Mouse (Mus musculus): ENCODE results near the gene Bcat2. TPM values are rescaled to one million over a fixed set of nuclear protein-coding genes. Genes with fewer than 3 reads are reported as not detected.

Gene Bcat2
- total RNA-seq, 1 experiment from 2014 or later, result 244 TPM

DNA sequence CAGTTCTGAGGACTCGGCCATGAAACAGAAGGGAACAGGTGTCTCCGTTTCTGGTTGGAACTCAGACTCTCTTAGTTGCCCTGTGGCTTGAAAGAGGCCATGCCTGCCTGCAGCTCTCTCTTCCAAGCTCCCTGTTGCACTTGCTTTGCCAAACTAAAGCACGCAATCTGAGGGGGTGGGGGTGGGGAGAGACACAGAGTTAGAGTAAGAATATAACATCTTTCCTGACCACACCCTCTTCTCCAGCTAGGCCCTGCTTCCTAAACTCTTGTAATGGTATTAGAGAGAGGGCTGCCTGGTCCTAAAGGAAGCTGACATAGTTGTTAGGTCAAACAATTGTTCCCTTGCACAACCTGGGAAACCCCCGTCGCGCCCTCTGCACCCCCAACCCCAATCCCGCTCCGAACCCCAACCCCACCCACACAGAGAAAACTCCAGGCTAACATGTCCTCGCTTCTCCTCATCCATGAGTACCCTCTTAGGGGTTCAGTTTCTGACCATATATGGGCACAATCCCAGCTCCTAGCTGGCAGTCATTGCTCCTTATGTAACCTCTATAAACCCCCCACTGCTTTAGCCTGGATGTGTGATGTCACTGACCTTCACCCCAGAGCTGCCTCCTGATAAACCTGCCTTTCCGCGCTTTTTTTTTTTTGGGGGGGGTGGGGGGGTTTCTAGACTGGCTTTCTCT, 19.0 kb upstream of the Bcat2 start:
- DNase-seq, result no peak

GRCm38 (mm10) chr7:45551512-45551883, 18.5 kb upstream of the Bcat2 start:
- no peak for DNase-seq

DNA sequence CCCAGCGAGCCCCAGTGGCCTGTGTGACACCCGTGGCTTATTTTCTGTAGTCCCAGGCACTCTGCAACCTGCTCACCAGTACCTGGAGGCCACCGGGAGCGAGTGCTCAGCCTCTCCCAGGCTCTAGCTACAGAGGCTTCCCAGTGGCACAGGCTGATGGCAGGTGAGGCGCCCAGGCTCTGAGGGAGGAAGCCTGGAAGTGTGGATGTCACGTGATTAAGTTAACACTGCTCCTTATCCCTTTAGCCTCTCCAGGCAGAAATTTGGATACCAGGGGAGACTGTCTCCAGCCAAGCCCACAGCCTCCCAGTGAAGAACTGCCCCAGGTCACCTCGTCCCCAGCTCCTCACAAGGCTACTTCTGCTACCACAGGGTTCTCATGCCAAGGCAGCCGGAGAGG, 16.4 kb upstream of the Bcat2 start:
- no peak for DNase-seq

- no peak for DNase-seq
Measured at GRCm38 (mm10) chr7:45553990-45554389, 16.0 kb upstream of the Bcat2 start.

DNA sequence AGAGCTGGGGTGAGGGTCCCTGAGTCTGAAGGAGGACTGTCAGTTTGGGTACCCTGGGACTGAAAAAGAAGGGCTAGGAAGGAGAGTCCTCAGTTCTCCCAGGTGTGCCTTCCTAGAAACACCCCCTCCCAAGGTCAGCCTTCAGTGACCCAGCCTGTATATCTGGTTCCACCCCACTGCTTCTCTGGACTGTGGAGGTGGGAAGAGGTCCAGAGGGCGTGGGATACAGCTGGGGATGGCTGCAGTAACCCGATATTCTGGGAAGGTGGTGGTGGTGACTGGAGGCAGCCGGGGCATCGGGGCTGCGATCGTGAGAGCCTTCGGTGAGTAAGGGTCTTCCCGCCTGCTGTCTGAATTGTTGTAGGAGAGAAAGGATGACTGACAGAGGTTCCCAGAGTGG, 15.2 kb upstream of the Bcat2 start, which contains the start of gene Hsd17b14:
Gene Hsd17b14 (plus strand): TSS at position 150 of the 400 bp plus-strand sequence.
- DNase-seq, result no peak

DNA sequence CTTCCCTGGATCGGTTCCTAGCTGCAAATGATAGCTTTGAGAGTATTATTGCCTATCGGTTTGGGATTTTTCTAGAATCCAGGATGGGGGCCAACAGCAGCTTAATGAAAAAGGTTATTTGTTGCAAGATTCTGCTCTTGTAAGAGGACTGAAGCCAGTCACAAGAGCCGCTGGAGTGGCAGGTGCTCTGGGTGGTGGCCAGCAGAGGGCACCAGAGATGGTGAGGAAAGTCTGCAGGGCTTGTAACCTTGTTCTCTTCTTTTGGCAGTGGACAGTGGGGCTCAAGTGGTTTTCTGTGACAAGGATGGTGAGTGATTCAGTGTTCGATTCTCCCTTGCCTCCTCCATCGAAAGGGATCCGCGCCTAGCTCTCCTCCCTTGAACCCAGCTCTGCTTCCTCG, 14.2 kb upstream of the Bcat2 start:
- peak; percentile 84 for DNase-seq

DNA sequence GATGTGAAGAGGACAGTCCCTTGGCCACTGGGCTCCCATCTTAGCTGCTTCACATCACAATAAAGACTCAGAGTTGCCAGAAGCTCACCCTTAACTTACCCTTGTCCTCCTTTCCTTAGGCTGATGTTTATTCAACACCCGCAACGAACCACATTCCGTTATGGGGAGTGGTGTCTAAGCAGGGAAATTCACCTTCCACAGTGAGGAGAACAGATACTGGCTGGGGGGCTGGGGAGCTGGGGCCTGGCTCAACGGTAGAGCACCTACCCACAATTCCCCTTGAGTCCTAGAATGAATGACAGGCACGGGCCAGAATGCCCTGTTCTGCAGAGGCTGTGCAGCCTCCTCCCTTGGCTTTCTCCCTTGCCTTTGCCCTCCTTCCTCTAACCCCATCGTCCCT, 11.0 kb upstream of the Bcat2 start:
- DNase-seq, result no peak

GRCm38 (mm10) chr7:45560241-45560640, 9.7 kb upstream of the Bcat2 start:
- no peak for DNase-seq

- DNase-seq, result peak; percentile 75
Measured at GRCm38 (mm10) chr7:45560843-45561623, 8.9 kb upstream of the Bcat2 start.

- no peak for DNase-seq
Measured at GRCm38 (mm10) chr7:45561624-45562520, 8.1 kb upstream of the Bcat2 start.

GRCm38 (mm10) chr7:45564811-45565210, 5.1 kb upstream of the Bcat2 start:
- DNase-seq, result no peak

GRCm38 (mm10) chr7:45565446-45565845, 4.5 kb upstream of the Bcat2 start:
- no peak for DNase-seq

DNA sequence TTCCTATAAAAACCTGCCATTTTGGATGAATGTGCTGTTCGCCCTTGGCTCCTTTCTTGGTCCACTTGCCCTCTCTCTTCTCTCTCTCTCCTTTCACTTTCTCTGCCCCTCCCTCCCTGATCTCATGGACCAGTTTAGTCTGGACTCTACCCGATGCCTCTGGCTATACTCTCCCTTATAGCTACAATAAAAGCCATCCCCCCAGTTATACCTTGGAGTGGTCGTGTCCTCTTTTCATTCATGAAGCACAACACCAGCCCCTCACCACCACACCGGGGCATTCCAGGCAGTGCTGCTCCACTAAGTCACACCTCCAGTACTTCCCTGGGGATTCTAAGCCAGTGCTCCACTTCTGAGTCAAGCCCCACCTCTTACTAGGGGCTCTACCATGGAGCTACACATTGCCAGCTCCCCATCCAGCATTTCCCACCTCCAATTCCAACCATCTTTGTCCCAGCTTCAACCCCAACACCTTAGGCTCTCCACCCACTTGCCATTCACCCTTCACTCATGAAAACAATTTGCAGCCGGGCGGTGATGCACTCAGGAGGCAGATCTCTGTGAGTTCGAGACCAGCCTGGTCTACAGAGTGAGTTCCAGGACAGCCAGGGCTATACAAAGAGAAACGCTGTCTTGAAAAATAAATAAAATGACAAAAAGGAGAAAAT, 2.7 kb upstream of the Bcat2 start:
- DNase-seq, result no peak

GRCm38 (mm10) chr7:45567780-45568516, 2.0 kb upstream of the Bcat2 start:
- peak; percentile 94 for DNase-seq

GRCm38 (mm10) chr7:45568601-45569473, 1.1 kb upstream of the Bcat2 start:
- DNase-seq, result no peak

DNA sequence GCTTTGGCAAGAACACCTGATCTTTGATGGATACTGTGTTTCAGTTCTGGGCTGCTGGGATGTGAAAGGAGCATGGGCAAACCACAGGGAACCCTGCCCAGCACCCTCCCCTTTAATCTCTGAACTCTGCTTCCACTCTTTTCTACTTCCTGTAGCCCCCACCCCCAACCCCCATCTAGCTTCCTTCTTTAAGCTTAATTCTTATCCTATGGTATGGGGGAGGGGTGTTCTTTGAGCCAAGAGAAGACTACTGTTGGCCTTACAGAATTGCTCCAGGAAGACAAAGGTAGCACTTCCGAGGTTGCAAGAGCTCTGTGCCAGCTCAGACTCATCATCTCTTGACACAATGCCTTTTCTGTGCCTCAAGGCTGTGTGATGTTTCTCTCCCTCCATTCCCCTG, 2.0 kb downstream of the Bcat2 start:
- no peak for DNase-seq

DNA sequence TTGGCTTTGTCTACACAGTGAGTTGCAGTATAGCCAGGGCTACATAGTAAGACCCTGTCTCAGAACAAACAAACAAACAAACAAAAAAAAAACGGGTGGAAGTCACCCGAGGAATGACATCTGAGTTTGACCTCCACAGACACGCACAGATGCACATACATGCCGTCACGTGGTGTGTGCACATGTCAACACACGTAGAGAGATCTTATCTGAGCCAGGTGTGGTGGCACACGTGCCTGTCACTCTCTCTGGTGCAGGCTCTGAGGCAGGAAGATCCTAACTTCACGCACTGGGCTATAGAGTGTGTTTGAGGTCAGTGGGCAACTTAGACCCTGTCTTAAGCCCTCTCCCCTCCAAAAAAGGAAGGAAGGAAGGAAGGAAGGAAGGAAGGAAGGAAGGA, 4.0 kb downstream of the Bcat2 start:
- DNase-seq, result no peak

DNA sequence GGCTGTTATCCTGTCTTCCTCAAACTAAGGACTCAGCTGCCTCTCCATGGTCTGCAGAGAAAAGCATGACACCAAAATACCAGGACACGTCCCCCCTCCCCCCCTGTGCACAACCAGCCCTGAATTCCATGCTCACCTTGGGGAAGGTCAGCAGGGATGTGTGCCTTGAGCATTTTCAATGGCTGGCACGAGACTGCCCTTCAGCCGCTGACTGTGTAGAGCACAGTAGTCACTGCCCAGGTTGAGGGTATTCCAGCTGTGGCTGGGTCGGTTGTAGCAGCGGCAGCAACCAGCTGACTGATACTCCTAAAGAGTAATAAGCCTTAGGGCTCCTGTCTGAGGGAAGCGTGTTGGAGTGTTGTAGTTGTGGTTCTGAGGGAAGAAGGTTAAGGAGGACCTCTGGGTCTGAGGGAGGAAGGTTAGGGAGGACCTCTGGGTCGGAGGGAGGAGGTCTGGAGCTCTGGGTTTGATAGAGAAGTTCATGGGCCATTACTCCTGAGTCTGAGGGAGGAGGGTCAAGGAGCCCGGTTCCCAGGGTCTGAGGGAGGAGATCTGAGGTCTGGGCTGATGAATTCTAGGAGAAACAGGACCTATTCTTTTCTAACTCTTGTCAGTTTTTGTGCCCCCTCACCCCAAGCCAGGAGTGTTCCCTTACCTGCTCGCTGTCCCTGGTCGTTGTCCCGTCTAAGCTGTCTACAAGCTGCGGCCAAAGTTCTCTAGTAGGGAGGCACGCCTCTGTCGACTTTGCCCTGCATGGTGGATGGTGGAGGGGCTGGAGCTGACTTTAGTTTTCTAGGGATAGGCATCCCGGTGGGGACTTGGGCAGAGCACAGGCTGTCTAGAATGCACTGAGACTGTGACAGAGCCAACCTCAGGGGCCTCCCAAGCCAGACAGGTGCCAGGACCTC, 4.8 kb downstream of the Bcat2 start:
- DNase-seq, result no peak

DNA sequence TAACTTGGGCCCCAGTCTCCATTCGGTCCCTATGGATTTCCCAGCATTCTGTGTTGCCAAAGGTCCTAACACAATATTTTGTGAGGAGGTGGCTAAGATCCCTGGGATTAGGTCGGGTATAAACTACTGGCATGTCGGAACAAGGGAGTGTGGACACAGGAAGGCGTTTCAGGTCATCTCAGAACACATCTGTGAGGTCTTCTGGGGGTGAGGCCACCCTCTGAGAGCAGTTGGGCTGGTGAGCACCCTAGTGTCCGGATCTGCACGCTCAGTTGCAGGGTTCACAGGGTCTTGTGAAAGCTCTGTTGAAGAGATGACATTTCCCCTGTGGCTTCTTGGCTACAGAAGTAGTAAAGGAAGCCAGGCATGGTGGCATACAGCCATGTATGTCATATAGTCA, 16.0 kb downstream of the Bcat2 start:
- no peak for DNase-seq

All from adrenal gland, postnatal 25 days (tissue).